Mouse (Mus musculus) right cerebral cortex, adult 18-20 months (tissue): ENCODE results near the gene Gpr107.

Experiments
- DNase-seq: peaks from one replicate; pipeline ENCODE4 v3.0.0; 2022; ENCODE audit warnings: mixed read lengths

Gene Gpr107

GRCm38 (mm10) chr2:31151892-31152812 lies at the start of gene Gpr107:
Gpr107 (plus strand) TSS chr2:31152316.
- DNase-seq = peak; percentile 88

- DNase-seq = no peak
Measured at GRCm38 (mm10) chr2:31103321-31103720, 48.8 kb upstream of the Gpr107 start.

- no peak for DNase-seq
Measured at GRCm38 (mm10) chr2:31105279-31105678, 46.8 kb upstream of the Gpr107 start.

- DNase-seq = no peak
Measured at GRCm38 (mm10) chr2:31106004-31106403, 46.1 kb upstream of the Gpr107 start.

- DNase-seq = peak; percentile 25
Measured at GRCm38 (mm10) chr2:31106621-31107320, 45.3 kb upstream of the Gpr107 start.

GRCm38 (mm10) chr2:31108186-31108585 lies 43.9 kb upstream of the Gpr107 start:
- no peak for DNase-seq

GRCm38 (mm10) chr2:31109960-31110548 lies 42.1 kb upstream of the Gpr107 start:
- peak; percentile 42 for DNase-seq

GRCm38 (mm10) chr2:31111685-31112084 lies 40.4 kb upstream of the Gpr107 start:
- no peak for DNase-seq

GRCm38 (mm10) chr2:31114205-31114604 lies 37.9 kb upstream of the Gpr107 start:
- no peak for DNase-seq

- DNase-seq = no peak
Measured at GRCm38 (mm10) chr2:31115091-31115942, 36.8 kb upstream of the Gpr107 start.

GRCm38 (mm10) chr2:31115943-31116731 lies 36.0 kb upstream of the Gpr107 start:
- no peak for DNase-seq

GRCm38 (mm10) chr2:31118211-31118610 lies 33.9 kb upstream of the Gpr107 start:
- no peak for DNase-seq

- DNase-seq = no peak
Measured at GRCm38 (mm10) chr2:31118639-31119380, 33.3 kb upstream of the Gpr107 start.

GRCm38 (mm10) chr2:31119795-31120194 lies 32.3 kb upstream of the Gpr107 start:
- peak; percentile 65 for DNase-seq

- DNase-seq = no peak
Measured at GRCm38 (mm10) chr2:31121131-31121693, 30.9 kb upstream of the Gpr107 start.

GRCm38 (mm10) chr2:31122806-31123205 lies 29.3 kb upstream of the Gpr107 start:
- no peak for DNase-seq

GRCm38 (mm10) chr2:31123493-31123892 lies 28.6 kb upstream of the Gpr107 start:
- DNase-seq = no peak

GRCm38 (mm10) chr2:31124694-31125093 lies 27.4 kb upstream of the Gpr107 start:
- no peak for DNase-seq

- no peak for DNase-seq
Measured at GRCm38 (mm10) chr2:31125156-31125555, 27.0 kb upstream of the Gpr107 start.

GRCm38 (mm10) chr2:31126048-31126447 lies 26.1 kb upstream of the Gpr107 start:
- no peak for DNase-seq

- no peak for DNase-seq
Measured at GRCm38 (mm10) chr2:31127219-31127618, 24.9 kb upstream of the Gpr107 start.
